17 mouse cellular contexts compared by ENCODE assay signal in genomic region chr6:91574414-91574813, GRCm38 (mm10).
"Had no signal": no experiment of that assay in that cellular context is flagged by ENCODE, and none has a peak within 500 bp of the region (broad histone marks: within the 10 kb centered on the region; RNA-seq: fewer than 3 reads in every experiment).

No protein-coding gene starts in this region.

- H3K4me3 ChIP-seq: liver, embryonic 15.5 days; lung, embryonic 15.5 days; midbrain, embryonic 10.5 days; midbrain, embryonic 12.5 days; neural tube, embryonic 12.5 days had no signal

- DNase-seq: liver, postnatal 0 days; lung, adult 2 months; lung, postnatal 14 days; lung, postnatal 36 days; midbrain, embryonic 14.5 days; right cerebral cortex, postnatal 14 days; spleen, adult 18-20 months; thymus, adult 2 months; thymus, postnatal 25 days; thymus, postnatal 4 days had no signal

- H3K9ac ChIP-seq: liver, embryonic 15.5 days; liver, postnatal 0 days; lung, embryonic 15.5 days; midbrain, embryonic 12.5 days; neural tube, embryonic 12.5 days had no signal

- H3K9me3 ChIP-seq: liver, embryonic 15.5 days; lung, embryonic 15.5 days; midbrain, embryonic 10.5 days; midbrain, embryonic 12.5 days; neural tube, embryonic 12.5 days had no signal

- ATAC-seq: liver, postnatal 0 days; lung, postnatal 0 days had no signal

- H3K36me3 ChIP-seq: liver, embryonic 15.5 days; lung, embryonic 15.5 days; midbrain, embryonic 10.5 days; midbrain, embryonic 12.5 days; neural tube, embryonic 12.5 days had no signal

- H3K4me2 ChIP-seq: liver, embryonic 15.5 days; lung, embryonic 15.5 days; midbrain, embryonic 12.5 days; neural tube, embryonic 12.5 days had no signal

- H3K27me3 ChIP-seq: liver, embryonic 15.5 days; lung, embryonic 15.5 days; midbrain, embryonic 12.5 days; neural tube, embryonic 12.5 days had no signal

- H3K27ac ChIP-seq: liver, embryonic 15.5 days; lung, embryonic 15.5 days; macrophage; midbrain, embryonic 10.5 days; midbrain, embryonic 12.5 days; neural tube, embryonic 12.5 days had no signal

- H3K4me1 ChIP-seq: liver, embryonic 15.5 days; lung, embryonic 15.5 days; midbrain, embryonic 12.5 days; neural tube, embryonic 12.5 days had no signal
